Mouse (Mus musculus): ENCODE data around the gene Gm3636. TPM values are rescaled to one million over a fixed set of nuclear protein-coding genes. Genes with fewer than 3 reads are reported as not detected.
"Not testable (repeated sequence)": the region's sequence is repeated elsewhere in the genome, so short reads cannot be mapped to it uniquely, and the experiment has no call there.

Gene Gm3636
- total RNA-seq (2017): 2.0 and 9.3 TPM in 2 replicates

DNA sequence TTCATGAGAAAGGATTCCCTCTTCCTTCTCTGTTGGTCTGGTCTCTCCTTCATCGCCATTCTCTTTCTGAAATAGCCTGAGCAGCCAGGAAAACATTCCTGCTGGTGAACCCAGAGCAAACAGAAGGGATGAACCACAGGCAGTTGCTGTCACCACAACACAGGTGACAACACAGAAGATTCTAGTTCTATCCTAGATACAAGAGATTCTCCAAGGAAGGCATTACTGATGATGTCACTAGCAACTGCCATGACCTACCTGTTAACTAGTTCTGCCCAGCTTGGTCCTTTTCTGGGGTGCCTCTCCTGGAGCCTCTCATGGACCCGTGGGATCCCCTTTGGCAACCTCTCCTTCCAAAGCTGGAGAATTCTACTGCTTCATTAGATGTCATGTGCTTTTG is at the start of gene Gm3636:
Gene Gm3636 (minus strand): TSS at position 101 of the 400 bp plus-strand sequence.
- ATAC-seq (replicated peaks in 1 of 2; ENCODE audit: insufficient read depth in 1 of 2, low FRiP score in 2 of 2, low TSS enrichment in 1 of 2, low read depth in 1 of 2, poor library complexity in 2 of 2, severe bottlenecking in 2 of 2): not testable (repeated sequence)

DNA sequence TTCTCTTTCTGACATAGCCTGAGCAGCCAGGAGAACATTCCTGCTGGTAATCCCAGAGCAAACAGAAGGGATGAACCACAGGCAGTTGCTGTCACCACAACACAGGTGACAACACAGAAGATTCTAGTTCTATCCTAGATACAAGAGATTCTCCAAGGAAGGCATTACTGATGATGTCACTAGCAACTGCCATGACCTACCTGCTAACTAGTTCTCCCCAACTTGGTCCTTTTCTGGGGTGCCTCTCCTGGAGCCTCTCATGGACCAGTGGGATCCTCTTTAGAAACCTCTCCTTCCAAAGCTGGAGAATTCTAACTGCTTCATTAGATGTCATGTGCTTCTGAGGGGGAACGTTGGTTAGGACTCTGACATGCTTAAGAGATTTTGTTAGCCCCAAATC is 32.2 kb upstream of the Gm3636 start, which contains the start of gene Gm8362:
Gene Gm8362 (minus strand): TSS at position 101 of the 400 bp plus-strand sequence.
- not testable (repeated sequence) for ATAC-seq (replicated peaks in 1 of 2; ENCODE audit: insufficient read depth in 1 of 2, low FRiP score in 2 of 2, low TSS enrichment in 1 of 2, low read depth in 1 of 2, poor library complexity in 2 of 2, severe bottlenecking in 2 of 2)

DNA sequence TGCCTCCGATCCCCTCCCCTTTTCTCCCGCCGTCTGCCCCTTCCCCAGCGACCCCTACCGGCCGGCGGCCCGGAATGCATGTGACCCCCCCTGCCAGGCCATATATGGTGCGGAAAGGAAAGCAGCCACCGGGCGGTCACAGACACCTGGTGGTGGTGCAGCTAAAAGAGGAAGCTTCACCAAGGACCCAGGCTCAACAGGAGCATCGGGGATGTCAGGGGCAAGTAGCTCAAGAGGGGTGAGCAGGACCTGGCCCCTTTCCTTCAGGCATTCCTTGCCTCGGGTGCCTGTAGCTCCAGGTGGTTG is 15.1 kb upstream of the Gm3636 start:
- peak in 1 of 2 experiments; percentile 80; a peak in 3 of 4 replicates for ATAC-seq (replicated peaks in 1 of 2; ENCODE audit: insufficient read depth in 1 of 2, low FRiP score in 2 of 2, low TSS enrichment in 1 of 2, low read depth in 1 of 2, poor library complexity in 2 of 2, severe bottlenecking in 2 of 2)

DNA sequence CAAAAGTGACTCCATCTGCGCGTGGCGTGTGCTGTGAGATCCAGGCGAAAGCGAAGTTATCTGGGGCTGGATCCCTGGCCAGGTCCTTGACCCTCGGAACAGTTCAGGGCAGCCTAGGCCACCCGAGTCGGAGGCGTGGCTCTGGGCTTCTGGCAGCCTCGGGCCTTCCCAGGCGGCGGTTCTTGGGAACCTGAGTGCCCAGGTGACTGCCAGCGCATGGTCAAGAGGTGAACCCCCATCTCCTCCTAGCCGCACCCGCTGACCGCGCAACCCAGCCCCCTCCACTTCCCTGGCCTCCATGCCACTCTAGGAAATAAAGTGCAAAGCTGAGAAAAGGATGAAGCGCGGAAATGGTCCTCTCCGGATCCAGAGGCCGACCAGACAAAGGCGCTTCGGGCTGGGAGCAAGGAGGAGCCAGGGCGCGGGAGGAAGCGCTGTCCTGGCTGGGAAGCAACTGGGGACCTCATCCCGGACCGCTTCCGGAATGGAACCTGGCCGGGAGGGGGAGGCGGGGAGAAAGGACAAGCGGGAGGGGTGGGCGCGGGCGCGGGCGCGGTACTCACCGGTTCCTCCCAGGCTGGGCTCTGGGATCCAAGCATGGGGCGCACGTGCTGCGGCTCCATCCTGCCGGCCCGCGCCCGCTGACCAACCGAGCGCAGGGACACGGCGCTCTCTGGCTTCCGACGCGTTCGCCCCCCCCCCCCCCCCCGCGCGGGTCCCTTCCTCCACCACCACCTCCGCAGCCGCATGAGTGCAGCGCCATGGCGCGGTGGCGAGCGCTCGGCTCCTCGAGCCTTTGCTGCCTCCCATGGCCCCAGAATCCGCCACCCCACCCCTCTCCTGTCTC is 14.5 kb upstream of the Gm3636 start:
- ATAC-seq (replicated peaks in 1 of 2; ENCODE audit: insufficient read depth in 1 of 2, low FRiP score in 2 of 2, low TSS enrichment in 1 of 2, low read depth in 1 of 2, poor library complexity in 2 of 2, severe bottlenecking in 2 of 2): not testable (repeated sequence)

DNA sequence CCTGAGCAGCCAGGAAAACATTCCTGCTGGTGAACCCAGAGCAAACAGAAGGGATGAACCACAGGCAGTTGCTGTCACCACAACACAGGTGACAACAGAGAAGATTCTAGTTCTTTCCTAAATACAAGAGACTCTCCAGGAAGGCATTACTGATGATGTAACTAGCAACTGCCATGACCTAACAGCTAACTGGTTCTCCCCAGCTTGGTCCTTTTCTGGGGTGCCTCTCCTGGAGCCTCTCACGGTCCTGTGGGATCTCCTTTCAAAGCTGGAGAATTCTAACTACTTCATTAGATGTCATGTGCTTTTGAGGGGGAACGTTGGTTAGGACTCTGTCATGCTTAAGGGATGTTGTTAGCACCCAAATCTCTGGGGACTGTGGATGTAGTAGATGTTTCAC is 22.0 kb downstream of the Gm3636 start, which contains the start of gene Gm8050:
Gene Gm8050 (minus strand): TSS at position 101 of the 400 bp plus-strand sequence.
- ATAC-seq (replicated peaks in 1 of 2; ENCODE audit: insufficient read depth in 1 of 2, low FRiP score in 2 of 2, low TSS enrichment in 1 of 2, low read depth in 1 of 2, poor library complexity in 2 of 2, severe bottlenecking in 2 of 2): not testable (repeated sequence)

Other genes with a start within 250 kb of the Gm3636 start
- not detected in 2 replicates for gene Gm8356, start 205.0 kb downstream of the Gm3636 start, total RNA-seq (2017)
- 1.2 and 2.5 TPM in 2 replicates for gene Gm3629, start 151.7 kb downstream of the Gm3636 start, total RNA-seq (2017)
- not detected in 2 replicates for gene Gm3460, start 119.9 kb downstream of the Gm3636 start, total RNA-seq (2017)
- not detected in 2 replicates for gene Gm10251, start 58.2 kb downstream of the Gm3636 start, total RNA-seq (2017)
- not detected in 2 replicates for gene Gm8050, start 22.1 kb downstream of the Gm3636 start, total RNA-seq (2017)
- not detected in 2 replicates for gene Gm8362, start 32.1 kb upstream of the Gm3636 start, total RNA-seq (2017)
- not detected in 2 replicates for gene Gm3642, start 98.0 kb upstream of the Gm3636 start, total RNA-seq (2017)
- gene Gm3667, start 147.6 kb upstream of the Gm3636 start, total RNA-seq (2017): 0.35 TPM in 1 of 2 replicates, not detected in the other
- not detected in 2 replicates for gene Gm6356, start 231.5 kb upstream of the Gm3636 start, total RNA-seq (2017)

All from hematopoietic stem cell, adult 5-6 weeks (primary cell).